Mouse (Mus musculus) gastrocnemius, adult 18-20 months (tissue): Measurements from ENCODE around the gene Cyp46a1. TPM values are rescaled to one million over a fixed set of nuclear protein-coding genes. Genes with fewer than 3 reads are reported as not detected.

Source experiments
- DNase-seq: peaks from one replicate; pipeline ENCODE4 v3.0.0; 2021; ENCODE audit warnings: low spot score
- long read RNA-seq, 2 experiments: library from polyadenylated mRNA; stranded (forward); transcript quantifications; one replicate each; pipeline ENCODE4 v2.0.0; 2021
- total RNA-seq, 2 experiments: library from RNA; stranded (reverse); gene quantifications; 2 replicates each; pipeline ENCODE4 v1.2.3; 2021

Cyp46a1 gene
- total RNA-seq, result under 1 TPM; 0.11 to 0.21 TPM
- long read RNA-seq, experiment 1, result 0 reads
- long read RNA-seq, experiment 2, partial matches to known transcripts, result 0 of 1 reads
- long read RNA-seq, experiment 2, other reads (novel, unspliced or antisense), result 0 of 1 reads

DNA sequence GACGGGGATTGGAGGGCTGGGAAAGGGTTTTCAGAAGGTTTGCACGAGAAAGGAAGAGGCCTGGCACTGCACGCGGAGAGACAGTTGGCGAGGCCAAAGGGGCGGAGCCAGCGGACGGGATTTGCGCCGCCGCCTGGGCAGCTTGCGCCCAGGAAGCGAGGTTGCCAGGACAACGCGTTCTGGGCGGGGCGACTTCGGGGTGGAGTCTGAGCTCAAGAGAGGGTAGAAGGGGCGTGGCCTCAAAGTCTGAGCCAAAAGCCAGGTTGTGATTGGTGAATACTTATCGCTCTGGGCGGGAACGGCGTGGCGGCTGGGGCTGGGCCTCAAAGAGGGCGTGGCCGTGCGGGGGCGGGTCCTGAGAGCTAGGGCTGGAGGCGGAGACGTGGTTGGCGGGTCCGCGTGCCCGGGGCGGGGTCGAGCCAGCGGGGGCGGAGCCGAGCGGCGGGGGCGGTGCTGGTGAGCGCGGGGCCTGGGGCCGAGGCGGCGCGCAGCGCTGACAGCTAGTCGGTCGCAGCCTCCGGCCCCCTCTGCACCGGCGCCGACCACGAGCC lies at the start of gene Cyp46a1:
Gene Cyp46a1 (plus strand): TSS at position 487 of the 551 bp plus-strand sequence.
- peak; percentile 100 for DNase-seq

DNA sequence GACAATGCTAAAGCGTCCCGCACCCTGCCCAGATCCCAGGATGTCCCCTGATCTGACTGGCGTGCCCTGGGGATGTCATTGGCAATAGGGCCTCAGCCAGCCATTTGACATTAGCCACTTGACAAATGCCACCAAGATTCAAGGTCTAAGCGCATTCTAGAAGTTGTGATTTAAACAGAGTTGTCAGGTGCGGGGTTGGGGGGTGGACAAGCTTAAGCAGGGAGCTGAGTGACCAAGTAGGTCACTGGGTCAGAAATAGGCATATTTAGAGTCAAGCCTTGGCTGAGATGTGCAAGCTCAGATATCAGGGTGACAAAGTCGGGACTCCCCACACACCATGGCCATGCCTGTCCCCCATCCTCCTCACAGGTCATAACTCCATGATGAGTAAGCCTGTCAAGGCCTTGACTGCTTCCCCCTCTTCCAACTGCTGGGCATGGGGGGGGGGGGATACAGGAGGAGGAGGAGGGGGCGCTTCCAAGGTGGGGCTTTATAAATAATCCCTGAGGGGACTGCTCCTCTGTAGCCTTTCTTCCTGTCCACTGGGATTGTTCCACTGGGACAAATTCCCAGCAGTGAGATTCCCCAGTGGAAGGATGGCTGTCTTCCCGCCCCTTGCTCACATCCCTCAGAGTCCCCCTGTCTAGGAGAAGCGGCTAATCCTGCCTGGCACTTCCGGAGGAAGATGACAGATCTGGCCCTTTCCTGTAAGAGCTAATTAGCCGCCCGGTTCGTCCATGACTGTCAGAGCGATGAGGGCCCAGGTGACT lies 49.5 kb upstream of the Cyp46a1 start:
- DNase-seq, result no peak

DNA sequence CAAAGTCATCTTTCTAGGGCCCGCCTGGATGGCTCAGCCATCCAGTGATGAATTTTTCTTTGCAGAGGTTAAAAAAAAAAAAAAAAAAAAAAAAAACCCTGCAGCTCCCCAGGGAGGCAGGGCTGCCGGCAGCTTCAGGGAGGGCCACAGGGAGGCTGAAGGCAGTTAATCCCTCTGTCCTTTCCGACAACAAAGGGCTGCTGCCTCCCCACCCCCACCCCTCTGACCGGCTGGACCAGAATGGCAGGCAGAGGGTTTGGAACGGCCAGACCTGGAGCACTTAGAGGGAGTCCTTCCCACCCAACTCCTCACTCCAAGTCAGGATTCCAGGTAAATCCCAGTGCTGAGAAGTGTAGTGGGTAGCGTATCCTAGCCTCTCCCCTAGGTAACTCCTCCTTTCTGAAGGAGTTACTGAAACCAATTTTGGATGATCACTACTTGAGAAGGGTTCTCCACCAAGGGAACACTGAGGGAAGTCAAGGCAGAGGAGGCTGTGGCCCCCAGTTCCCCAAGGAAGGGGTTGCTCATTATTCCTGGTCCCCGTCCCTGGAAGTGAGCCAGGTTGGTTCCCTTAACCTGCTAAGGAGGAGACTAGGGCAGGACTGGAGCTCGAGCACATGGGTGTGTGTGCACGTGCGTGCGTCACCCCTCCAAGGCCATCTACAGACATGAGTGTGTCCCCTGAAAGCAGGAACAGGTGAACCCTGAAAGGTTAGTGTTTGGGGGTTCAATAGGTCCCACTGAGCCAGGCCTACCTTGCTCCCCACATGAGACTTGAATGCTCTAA lies 48.8 kb upstream of the Cyp46a1 start:
- DNase-seq, result no peak

GRCm38 (mm10) chr12:108286381-108286780 lies 47.8 kb upstream of the Cyp46a1 start:
- no peak for DNase-seq

DNA sequence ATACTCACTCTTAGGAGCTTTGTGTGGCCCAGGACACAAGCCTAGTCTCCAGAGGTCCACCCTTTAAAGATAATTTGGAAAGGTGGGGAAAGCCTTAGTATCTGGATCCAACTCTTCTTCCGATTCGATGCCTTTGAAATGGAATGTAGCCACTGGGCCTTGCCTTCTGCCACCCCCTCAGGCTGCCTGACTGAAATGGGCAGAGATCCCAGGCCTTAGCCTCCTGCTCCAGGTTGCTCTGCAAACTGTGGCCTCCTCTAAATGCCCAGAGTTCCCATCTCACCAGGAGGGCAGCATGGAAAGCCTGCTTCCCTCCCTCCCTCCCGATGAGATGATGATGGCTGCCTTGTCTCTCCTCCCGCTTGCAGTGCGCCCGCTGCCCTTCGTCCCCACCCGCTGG lies 47.2 kb upstream of the Cyp46a1 start:
- DNase-seq, result no peak

DNA sequence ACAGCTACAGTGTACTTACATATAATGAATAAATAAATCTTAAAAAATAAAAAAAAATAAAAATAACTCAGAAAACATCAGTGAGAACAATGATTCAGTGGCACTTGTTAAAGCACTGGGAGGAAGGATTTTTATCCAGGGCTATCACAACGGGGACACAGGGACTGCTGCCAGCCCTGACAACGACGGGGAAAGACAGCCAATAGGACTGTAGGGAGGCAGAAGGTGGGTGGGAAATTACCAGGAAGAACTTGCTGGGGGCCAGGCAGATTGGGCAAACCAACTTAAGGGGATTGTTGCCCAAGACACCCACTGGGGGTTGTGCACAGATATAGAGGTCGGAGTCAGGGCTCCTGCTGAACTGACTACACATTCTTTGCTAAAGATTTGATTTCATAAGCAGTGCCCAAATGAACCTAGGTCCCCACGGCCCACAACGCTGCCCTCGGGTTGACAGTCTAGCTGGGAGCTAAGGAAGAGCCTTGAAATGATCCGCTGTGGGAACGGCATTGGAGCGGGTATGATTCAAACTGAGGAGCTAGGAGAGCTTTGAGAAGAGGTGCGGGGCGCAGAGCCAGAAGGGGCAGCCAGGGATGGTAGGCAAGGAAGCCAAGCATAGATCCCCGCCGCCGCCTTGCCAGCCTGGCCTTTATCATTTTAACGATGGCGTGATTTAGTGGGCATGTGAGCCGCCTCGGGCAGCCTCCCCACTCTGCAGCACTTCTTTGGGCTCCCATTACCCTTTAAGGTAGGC lies 45.9 kb upstream of the Cyp46a1 start:
- no peak for DNase-seq

GRCm38 (mm10) chr12:108292419-108292818 lies 41.8 kb upstream of the Cyp46a1 start:
- no peak for DNase-seq

DNA sequence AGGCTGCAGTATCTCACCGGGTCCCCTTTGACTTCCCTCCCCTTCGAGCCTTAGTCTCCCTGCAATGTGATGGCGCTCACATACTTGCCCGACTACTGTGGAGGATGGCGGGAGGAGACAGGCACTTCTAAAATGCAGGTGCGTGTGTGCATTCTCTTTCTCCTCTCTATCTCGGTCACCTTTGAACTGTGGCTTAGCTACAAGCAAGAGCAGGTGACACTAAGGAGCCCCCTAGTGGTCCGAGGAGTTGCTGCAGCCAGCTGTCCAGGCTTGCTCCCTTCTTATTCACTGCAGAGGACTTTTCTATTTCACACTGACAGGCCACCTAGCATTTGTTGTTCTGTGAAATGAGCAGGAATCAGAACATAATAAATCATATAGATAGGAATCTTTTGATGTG lies 41.2 kb upstream of the Cyp46a1 start:
- DNase-seq, result peak; percentile 82

GRCm38 (mm10) chr12:108294620-108295019 lies 39.6 kb upstream of the Cyp46a1 start:
- DNase-seq, result no peak

DNA sequence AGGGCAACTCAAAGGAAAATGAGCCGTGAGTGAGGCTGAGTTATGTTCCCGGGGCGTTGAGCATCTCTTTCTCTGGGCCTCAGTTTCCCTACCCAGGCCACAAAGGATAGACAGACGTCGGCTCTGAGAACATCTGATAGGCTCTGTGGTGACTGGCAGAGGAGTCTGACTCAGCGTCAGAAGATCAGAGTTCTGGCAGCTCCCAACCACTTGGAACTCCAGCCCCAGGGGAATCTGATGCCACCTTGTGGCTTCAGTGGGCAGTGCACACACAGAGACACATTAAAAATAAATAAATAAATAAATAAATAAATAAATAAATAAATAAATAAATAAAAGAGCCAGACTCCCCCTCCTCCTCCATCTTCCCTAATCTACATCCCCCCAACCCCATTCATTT lies 37.1 kb upstream of the Cyp46a1 start:
- DNase-seq, result no peak

GRCm38 (mm10) chr12:108301006-108301405 lies 33.2 kb upstream of the Cyp46a1 start:
- no peak for DNase-seq

GRCm38 (mm10) chr12:108303778-108304365 lies 30.3 kb upstream of the Cyp46a1 start:
- no peak for DNase-seq

- DNase-seq, result no peak
Observed at GRCm38 (mm10) chr12:108305172-108305571, 29.0 kb upstream of the Cyp46a1 start.

DNA sequence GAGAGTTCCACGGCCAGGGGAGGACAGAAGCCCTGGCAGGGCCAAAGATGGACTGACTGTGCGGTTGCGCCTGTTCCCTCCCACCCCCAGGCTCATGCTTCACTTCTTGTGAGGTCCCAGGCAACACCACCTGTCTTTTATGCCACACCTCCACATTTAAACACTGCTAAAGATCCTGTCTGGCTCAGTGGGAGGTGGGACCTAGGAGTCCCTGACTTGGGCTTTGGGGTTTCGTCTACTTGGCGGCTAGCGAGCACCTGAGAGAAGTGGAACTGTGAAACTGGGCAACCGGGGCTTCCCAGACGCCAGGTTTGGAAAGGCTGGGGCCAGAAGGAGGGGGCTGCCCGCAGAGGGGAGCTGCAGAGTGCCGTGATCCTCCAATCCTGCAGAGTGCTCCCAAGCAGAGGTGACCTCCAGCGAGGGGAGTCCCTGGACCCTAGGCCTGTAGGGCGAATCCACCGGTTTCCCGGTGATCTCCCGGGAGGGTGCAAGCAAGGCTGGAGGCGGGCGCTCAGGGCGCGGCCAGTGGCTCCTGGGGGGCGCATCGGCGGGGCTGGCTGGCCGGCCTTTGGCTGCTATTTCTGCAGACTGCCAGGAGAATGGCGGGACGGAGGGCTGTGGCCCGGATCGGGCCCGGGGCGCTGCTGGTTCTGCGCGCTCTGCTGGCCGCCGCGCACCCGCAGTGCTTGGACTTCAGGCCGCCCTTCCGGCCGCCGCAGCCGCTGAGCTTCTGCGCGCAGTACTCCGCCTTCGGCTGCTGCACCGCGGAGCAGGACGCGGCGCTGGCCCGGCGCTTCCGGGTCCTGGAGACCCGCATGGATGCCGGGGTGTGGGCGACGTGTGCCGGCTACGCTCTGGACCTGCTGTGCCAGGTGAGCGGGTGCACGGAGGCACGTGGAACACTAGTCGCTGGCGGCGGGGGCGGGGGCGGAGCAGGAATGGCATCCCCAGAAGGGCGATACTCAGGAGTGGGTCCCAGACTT lies 28.1 kb upstream of the Cyp46a1 start, which contains the start of gene Hhipl1:
Gene Hhipl1 (plus strand): TSS at position 459 of the 983 bp plus-strand sequence.
- peak; percentile 39 for DNase-seq

DNA sequence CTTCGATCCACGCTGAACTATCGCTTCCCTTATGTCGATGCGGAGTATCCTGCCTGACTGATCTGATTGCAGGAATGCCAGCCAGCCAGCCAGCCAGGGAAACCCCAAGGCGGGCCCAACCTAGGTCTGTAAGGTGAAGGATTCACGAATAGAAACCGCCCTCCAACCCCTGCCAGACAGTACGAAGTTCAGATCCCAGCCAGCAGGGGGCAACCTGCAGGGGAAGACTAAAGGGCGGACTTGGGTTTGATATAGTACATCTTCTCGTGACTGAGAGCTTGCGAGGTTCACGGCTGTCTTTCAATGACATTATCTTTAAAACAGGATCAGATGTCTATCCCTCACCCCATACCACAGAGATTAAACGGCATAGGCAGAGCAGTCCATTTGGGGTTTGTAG lies 26.6 kb upstream of the Cyp46a1 start:
- peak; percentile 56 for DNase-seq

DNA sequence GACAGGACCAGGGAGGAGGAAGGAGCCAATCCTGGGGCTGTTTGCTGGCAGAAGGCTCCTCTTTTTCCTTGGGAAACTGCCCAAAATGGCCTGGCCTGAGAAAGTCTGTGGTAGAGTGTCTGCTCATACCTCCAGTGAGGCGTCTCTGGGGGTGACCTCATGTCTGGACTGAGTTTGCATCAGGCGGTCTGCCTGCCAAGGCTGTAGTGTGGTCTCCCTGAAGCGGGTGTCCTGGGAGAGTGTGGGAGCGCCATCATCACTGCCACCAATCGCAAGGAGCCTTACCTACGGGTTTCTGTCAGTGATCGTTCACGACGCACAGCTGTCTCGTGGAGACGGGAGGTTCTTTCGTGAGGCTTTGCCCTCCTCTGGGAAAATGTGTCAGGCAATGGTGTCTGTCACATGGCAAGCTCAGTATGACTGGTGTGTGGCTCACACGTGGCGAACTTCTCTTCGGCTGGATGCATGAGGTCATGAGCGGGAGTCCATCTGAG lies 25.8 kb upstream of the Cyp46a1 start:
- DNase-seq, result peak; percentile 78

DNA sequence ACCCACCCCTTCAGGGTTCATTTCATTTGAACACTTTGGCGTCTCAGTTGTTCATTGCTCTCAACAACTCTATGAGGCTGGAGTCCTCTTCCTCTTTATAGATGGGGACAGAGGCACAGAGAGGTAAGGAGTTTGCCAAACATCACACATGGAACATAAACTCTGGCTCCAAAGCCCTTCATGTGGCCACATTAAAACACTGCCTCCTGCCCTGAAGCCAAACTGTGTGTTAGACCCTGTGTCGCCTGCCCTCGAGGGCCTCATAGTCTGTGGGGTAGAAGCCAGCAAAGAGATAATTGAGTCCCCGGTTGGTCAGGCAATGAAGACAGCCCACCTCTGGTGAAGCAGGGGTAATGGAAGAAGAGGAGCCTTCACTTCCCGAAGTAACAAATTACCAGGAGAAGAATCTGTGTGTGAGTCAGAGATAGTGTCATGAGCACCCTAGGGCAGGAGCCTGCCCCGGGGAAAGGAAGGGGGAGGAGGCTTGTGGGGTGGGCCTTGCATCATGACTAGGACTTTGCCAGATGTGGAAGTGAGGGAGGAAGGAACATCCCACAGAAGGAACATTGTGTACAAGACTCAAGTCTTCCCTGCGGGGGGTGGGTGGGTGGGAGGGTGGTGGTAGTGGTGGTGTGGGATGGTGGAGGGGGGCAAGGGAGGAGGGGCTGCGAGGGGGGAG lies 24.9 kb upstream of the Cyp46a1 start:
- DNase-seq, result peak; percentile 75

GRCm38 (mm10) chr12:108310041-108310440 lies 24.1 kb upstream of the Cyp46a1 start:
- DNase-seq, result no peak

DNA sequence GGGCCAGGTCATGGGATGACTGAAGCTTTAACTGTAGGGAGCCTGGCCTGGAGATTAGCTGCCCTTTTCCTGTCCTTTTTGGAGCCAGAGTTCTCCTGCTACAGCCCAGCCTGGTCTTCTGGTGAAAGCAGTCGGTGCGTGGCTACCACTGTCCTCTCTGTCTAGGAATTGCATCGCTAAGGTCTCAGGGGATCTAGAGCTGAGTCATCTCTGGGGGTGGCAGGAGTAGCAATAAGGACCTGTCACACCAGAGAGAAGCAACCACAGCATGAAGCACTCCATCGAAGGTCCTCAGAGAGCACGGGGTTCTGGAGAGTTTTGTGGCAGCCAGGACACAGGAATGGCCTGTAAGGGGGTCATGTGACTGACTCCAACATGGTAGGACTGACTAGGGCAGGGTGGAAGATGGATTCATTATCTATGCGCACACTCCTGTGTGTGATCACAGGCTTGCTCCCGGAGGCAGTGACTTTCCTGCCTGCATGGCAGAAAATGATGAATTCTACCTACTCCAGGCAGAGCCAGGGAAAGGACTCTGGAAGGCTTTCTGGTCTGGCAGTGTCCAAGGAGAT lies 23.6 kb upstream of the Cyp46a1 start:
- DNase-seq, result no peak
